Mouse (Mus musculus): ENCODE measurements at regions not wholly inside any gene's neighbourhood (a gene's known extent, or its start where the extent isn't known, plus 50 kb on each side); places are given as distances from the start of the nearest gene placed in this dataset.

GRCm38 (mm10) chr10:9203323-9203722 lies 317.5 kb upstream of the Sash1 start:
- TF ChIP-seq CTCF (IDR thresholded peaks at IDR 0.05; ENCODE audit: low read depth, low read length) (no peak), POLR2A (IDR thresholded peaks at IDR 0.05; ENCODE audit: borderline replicate concordance, low read depth, low read length) (no peak)
